Mouse (Mus musculus) liver, embryonic 15.5 days (tissue): Measurements from ENCODE around the gene Cct7. TPM values are rescaled to one million over a fixed set of nuclear protein-coding genes. Genes with fewer than 3 reads are reported as not detected.

ENCODE experiments used
- ATAC-seq: fragments of 200-750 bp; cut with Nextera tagmentation; 2 replicates; pipeline ENCODE4 v1.8.0; 2017; ENCODE audit warnings: moderate number of reproducible peaks, mild to moderate bottlenecking, moderate library complexity; ENCODE audit not compliant: insufficient read depth
- H3K27ac ChIP-seq: fragments of 300-500 bp; sonication (generic); replicated peaks from 2 replicates; pipeline ENCODE4 v1.5.1; 2015; ENCODE audit warnings: mild to moderate bottlenecking, inconsistent platforms
- H3K27me3 ChIP-seq: fragments of 300-500 bp; sonication (generic); 2 replicates; pipeline ENCODE4 v1.6.1; 2015; ENCODE audit warnings: mild to moderate bottlenecking, inconsistent platforms
- H3K36me3 ChIP-seq: fragments of 300-500 bp; sonication (generic); replicated peaks from 2 replicates; pipeline ENCODE4 v1.6.1; 2015; ENCODE audit warnings: moderate library complexity, mild to moderate bottlenecking, inconsistent platforms
- H3K4me1 ChIP-seq: fragments of 300-500 bp; sonication (generic); replicated peaks from 2 replicates; pipeline ENCODE4 v1.6.1; 2015; ENCODE audit warnings: inconsistent platforms
- H3K4me2 ChIP-seq: fragments of 300-500 bp; sonication (generic); 2 replicates; pipeline ENCODE4 v1.6.1; 2015; ENCODE audit warnings: moderate library complexity, mild to moderate bottlenecking, inconsistent platforms
- H3K4me3 ChIP-seq: fragments of 300-500 bp; sonication (generic); replicated peaks from 2 replicates; pipeline ENCODE4 v1.5.1; 2015; ENCODE audit warnings: mild to moderate bottlenecking, inconsistent platforms
- H3K9ac ChIP-seq: fragments of 300-500 bp; sonication (generic); 2 replicates; pipeline ENCODE4 v1.6.1; 2015; ENCODE audit warnings: moderate library complexity, mild to moderate bottlenecking, inconsistent platforms
- H3K9me3 ChIP-seq: fragments of 300-500 bp; sonication (generic); replicated peaks from 2 replicates; pipeline ENCODE4 v1.6.1; 2016; ENCODE audit warnings: inconsistent platforms
- WGBS: fragments of 180-500 bp; shearing (Covaris S2); methylation state at CpG from one replicate; pipeline ENCODE4 v1.1.7; 2015; ENCODE audit warnings: mixed read lengths; ENCODE audit not compliant: insufficient replicate concordance; 5-methylcytosine and 5-hydroxymethylcytosine counted together
- polyA plus RNA-seq: library from polyadenylated mRNA; unstranded; fragments of >200 nt; fragmentation: Nextera tagmentation; extraction: Ambion mirVana; gene quantifications from 2 replicates; pipeline ENCODE4 v1.2.1, GENCODE M21; 2015

The Cct7 gene
- polyA plus RNA-seq, 1 experiment from 2014 or later, result 260 TPM

DNA sequence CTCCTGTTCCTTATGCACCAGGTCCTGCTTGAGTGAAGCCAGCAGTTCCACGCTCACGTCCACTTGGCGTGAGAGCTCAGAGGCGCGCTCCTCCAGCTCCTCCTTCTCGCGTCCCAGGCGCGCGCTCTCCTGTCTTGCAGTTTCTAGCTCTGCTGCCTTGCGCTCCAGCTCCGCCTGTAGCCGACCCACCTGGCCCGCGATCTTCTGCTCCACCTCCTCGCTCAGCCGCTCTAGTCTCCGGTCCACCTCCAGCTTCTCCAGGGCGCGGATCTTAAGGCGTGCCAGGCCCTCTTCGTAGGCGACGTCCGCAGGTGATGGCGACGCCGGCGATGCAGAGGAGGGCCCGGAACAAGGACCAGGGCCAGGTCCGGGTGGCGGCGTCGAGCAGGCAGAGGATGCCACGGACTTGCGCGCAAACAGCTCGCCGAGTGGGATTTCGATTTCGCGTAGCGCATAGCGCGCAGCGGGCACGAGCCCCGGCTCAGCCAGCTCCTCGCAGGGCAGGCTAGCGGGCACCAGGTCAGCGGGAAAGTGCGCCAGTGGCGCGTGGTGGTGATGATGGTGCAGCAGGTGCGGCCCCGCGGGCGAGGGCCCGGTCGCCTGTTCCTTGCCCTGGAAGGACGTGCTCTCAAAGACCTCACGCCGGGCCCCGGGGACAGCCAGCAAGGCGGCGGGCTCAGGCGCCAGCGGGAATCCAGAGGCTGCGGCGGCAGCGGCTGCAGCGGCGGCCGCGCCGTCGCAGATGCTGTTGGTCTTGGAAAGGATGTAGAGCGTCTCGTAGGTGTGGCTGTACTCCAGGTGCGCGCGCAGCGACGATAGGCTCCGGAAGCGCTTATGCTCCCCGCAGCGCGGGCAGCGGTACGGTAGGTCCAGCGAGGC lies 32.8 kb downstream of the Cct7 start:
- Histone ChIP-seq H3K9me3 (no peaks in the 10 kb centered on the region), H3K27ac (no peak overlapping the region), H3K36me3 (no peaks in the 10 kb centered on the region), H3K4me3 (peak overlapping the region; percentile 7; the same call in 1 of the 2 replicates), H3K9ac (no peak overlapping the region), H3K4me2 (peak overlapping the region; percentile 5; the same call in 1 of the 2 replicates), H3K27me3 (peaks cover 70% of the 10 kb centered on the region), H3K4me1 (no peaks in the 10 kb centered on the region; the same call in 1 of the 2 replicates)
- WGBS, result 5% methylated on average over 90 of the region's 92 CpGs
- no peak for ATAC-seq

DNA sequence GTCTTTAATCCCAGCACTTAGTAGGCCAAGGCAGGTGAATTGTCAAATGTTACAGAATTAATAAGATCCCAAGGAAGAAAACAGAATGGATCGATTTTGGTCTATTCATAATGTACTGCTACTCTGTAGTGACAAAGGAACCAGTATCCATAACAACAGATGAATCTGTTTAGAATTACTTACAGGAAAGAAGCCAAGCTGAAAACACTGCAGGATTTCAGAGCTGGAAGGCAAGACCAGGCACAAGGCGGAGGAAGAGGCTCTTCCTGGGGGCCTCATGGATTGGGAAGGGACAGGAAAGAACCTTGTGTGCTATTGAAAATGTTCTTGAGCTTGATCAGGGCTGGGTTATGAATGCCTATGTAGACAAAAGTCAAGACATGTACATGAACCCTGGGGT lies 34.4 kb downstream of the Cct7 start:
- Histone ChIP-seq H3K27me3 (peaks cover 61% of the 10 kb centered on the region), H3K36me3 (no peaks in the 10 kb centered on the region), H3K9ac (no peak overlapping the region), H3K4me1 (no peaks in the 10 kb centered on the region; the same call in 1 of the 2 replicates), H3K4me3 (no peak overlapping the region), H3K9me3 (no peaks in the 10 kb centered on the region), H3K27ac (no peak overlapping the region), H3K4me2 (no peak overlapping the region)
- 44% methylated on average over 2 of the region's 2 CpGs for WGBS
- no peak for ATAC-seq

DNA sequence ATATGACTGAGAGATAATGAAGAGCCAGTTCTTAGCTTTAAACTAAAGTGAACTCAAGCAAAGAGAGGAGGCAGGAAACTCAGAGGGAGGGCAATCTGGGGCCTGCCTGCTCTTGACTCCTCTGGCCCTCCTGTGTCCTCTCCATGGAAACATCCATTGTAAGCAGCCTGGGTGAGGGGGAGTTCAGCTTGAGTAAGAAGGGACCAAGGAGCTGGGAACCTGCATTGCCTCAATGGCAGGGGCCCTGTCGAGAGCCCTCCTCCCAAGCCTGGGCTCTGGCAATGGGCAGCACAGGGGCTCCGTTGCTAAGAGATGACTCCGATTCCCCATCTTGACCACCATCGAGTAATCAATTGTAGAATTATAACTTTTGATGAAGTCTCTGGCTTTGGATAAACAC lies 37.2 kb downstream of the Cct7 start:
- WGBS, result 63% methylated on average over 4 of the region's 4 CpGs
- peaks cover 35% of the 10 kb centered on the region for H3K27me3 ChIP-seq

DNA sequence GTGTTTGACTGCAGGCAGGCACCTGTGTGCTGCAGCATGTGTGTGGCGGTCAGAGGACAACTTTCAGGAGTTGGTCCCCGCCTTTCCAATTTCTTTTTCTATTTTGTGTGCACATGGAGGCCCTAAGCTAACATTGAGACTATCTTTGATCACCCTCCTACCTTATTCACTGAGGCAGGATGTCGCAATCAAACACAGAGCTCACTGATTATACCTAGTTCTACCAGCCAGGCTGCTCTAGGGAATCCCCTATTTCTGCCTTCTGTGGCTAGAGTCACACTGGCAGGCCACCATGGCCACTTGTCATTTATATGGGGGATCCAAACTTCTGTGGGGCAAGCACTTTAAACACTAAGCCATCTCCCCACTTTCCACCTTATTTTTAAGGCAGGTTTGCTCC lies 38.4 kb downstream of the Cct7 start:
- ATAC-seq, result no peak
- no peaks in the 10 kb centered on the region for H3K4me1 ChIP-seq
- no peak overlapping the region for H3K27ac ChIP-seq
- no peak overlapping the region for H3K4me3 ChIP-seq
- H3K4me2 ChIP-seq, result no peak overlapping the region
- no peaks in the 10 kb centered on the region for H3K9me3 ChIP-seq
- WGBS, result 53% methylated on average over 3 of the region's 3 CpGs
- H3K27me3 ChIP-seq, result peaks cover 23% of the 10 kb centered on the region
- no peak overlapping the region for H3K9ac ChIP-seq
- H3K36me3 ChIP-seq, result no peaks in the 10 kb centered on the region

More for the DNA sequence above, 37.2 kb downstream of the Cct7 start:
- ATAC-seq, result no peak
- no peak overlapping the region for H3K27ac ChIP-seq
- H3K4me2 ChIP-seq, result no peak overlapping the region
- H3K4me1 ChIP-seq, result no peaks in the 10 kb centered on the region; the same call in 1 of the 2 replicates
- H3K36me3 ChIP-seq, result no peaks in the 10 kb centered on the region
- H3K4me3 ChIP-seq, result no peak overlapping the region
- H3K9me3 ChIP-seq, result no peaks in the 10 kb centered on the region
- no peak overlapping the region for H3K9ac ChIP-seq

DNA sequence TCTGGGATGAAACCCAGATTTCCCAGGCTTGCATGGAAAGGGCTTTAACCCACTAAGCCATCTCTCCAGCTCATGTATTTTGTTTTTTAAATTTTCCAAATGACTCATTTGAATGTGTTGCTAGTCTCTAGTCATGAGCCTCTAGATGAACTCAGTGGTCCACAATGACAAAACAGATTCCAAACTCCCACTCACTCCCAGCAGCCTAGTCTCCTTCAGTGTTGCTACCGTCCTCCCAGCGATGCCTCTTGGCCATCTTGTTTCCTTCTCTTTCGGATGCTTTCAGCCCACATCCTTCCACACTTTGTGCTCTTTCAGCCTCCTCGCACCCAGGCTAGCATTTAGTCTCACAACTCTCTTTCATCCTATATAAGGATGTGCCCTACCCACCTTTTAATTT lies 38.9 kb downstream of the Cct7 start:
- ATAC-seq, result no peak
- H3K4me3 ChIP-seq, result no peak overlapping the region
- no peak overlapping the region for H3K4me2 ChIP-seq

DNA sequence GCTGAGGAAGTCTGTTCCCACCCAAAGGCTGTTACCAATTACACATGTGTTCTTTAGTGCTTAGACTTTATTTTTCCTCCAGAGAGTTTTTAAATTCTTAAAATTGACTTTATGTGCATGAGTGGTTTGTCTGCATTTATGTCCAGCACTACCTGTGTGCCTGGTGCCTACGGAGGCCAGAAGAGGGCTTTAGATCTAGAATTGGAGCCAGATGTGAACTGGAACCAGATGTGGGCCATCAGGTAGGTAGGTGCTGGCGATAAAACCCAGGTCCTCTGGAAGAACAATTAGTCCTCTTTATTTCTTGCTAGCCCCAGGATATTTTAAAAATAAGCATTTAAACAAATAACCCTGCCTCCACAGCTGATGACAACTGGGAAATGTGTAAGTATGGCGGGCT lies 40.3 kb downstream of the Cct7 start:
- Histone ChIP-seq H3K36me3 (no peaks in the 10 kb centered on the region), H3K9me3 (no peaks in the 10 kb centered on the region), H3K27ac (no peak overlapping the region), H3K4me2 (no peak overlapping the region), H3K4me1 (no peaks in the 10 kb centered on the region), H3K9ac (no peak overlapping the region), H3K4me3 (no peak overlapping the region), H3K27me3 (0 out of 2 replicates have a peak, but pooled peaks cover 4% of the 10 kb centered on the region)
- no peak for ATAC-seq
- 48% methylated on average over 3 of the region's 3 CpGs for WGBS

More for the DNA sequence above, 38.9 kb downstream of the Cct7 start:
- H3K4me1 ChIP-seq, result no peaks in the 10 kb centered on the region
- 63% methylated on average over 4 of the region's 4 CpGs for WGBS
- peaks cover 18% of the 10 kb centered on the region for H3K27me3 ChIP-seq
- no peak overlapping the region for H3K9ac ChIP-seq
- H3K9me3 ChIP-seq, result no peaks in the 10 kb centered on the region
- H3K36me3 ChIP-seq, result no peaks in the 10 kb centered on the region
- no peak overlapping the region for H3K27ac ChIP-seq

DNA sequence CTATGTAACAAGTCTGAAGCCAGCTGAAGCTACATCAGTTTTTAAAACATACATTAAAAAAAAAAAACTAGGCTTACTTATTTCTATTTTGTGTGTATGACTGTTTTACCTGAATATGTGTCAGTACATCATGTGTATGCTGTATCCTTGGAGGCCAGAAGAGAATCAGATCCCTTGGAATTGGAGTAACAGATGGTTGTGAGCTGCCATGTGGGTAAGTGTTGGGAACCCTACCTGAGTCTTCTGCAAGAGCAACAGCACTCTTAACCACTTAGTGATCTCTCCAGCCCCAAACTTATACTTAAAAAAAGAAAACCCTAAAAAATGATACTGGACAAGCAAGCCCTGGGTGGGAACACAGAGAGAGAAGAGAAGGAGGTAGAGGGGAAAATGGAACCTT lies 45.7 kb downstream of the Cct7 start:
- Histone ChIP-seq H3K27ac (no peak overlapping the region), H3K27me3 (peaks cover 19% of the 10 kb centered on the region), H3K9me3 (no peaks in the 10 kb centered on the region), H3K4me1 (no peaks in the 10 kb centered on the region), H3K4me2 (no peak overlapping the region), H3K4me3 (no peak overlapping the region), H3K9ac (no peak overlapping the region), H3K36me3 (no peaks in the 10 kb centered on the region)
- ATAC-seq, result no peak

DNA sequence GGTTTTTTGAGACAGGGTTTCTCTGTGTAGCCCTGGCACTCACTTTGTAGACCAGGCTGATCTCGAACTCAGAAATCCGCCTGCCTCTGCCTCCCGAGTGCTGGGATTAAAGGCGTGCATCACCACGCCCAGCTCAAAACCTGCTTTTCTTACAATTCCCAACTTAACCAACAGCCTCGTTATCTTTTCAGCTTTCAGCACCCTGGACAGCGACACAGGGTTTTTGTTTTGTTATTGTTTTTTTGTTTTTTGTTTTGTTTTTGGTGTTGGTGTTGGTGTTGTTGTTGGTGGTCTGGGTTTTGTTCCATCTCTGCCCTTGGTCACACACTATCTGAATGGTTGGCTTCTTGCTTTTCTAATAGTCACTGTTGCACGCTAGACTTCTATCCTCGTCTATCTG lies 46.8 kb downstream of the Cct7 start:
- 46% methylated on average over 9 of the region's 9 CpGs for WGBS
- Histone ChIP-seq H3K36me3 (no peaks in the 10 kb centered on the region), H3K9me3 (no peaks in the 10 kb centered on the region), H3K9ac (no peak overlapping the region), H3K4me1 (0 out of 2 replicates have a peak, but pooled peaks cover 11% of the 10 kb centered on the region), H3K27me3 (peaks cover 31% of the 10 kb centered on the region), H3K27ac (no peak overlapping the region), H3K4me3 (no peak overlapping the region), H3K4me2 (no peak overlapping the region)
- no peak for ATAC-seq

DNA sequence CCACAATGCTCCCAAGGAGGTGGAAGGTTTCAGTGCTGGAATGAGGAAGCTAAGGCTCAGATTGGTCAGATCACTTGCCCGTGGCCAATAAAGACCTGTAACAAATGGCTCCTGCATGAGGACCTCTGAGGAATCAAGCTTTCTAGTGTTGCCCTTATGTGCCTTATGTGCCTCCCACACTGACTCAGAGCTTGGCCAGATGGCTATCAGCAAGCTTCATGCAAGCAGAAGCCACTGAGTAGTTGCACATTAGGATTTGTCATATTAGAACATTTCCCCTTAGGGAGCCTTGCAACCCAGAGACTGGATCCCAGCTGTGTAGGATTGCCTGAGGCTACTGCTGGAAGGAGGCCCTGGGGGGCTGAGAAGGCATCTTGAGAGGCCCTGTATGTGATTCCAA lies 49.1 kb downstream of the Cct7 start:
- Histone ChIP-seq H3K36me3 (no peaks in the 10 kb centered on the region), H3K27ac (no peak overlapping the region), H3K4me3 (no peak overlapping the region), H3K27me3 (peaks cover 53% of the 10 kb centered on the region), H3K4me1 (0 out of 2 replicates have a peak, but pooled peaks cover 11% of the 10 kb centered on the region), H3K9ac (no peak overlapping the region), H3K4me2 (no peak overlapping the region), H3K9me3 (no peaks in the 10 kb centered on the region)
- WGBS, result 33% methylated on average over 1 of the region's 1 CpGs
- ATAC-seq, result no peak

DNA sequence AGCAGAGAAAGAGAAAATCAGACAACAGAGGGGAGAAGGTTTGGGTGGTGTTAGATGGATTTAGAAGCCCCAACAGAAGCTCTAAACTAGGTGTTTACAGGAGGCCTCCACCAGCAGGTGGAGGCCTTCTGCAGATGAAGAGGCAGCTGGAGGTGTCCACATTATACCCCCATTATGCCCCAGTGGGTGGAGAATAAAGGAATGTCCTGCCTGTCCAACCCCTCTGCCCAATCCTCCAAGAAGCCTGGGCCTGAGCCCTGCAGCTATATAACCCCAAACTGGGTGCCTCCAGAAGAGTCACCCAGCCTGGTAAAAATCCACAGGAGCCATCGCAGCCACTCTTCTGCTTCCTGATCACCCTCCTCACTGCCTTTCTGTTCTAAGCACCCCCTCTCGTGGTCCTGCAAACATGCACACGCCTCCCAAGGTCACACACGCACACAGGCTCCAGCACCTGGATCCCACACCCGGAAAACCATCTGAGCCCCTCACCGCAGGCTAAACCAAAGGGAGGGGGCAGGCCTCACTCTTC lies 50.3 kb downstream of the Cct7 start:
- no peaks in the 10 kb centered on the region for H3K36me3 ChIP-seq
- peaks cover 62% of the 10 kb centered on the region for H3K27me3 ChIP-seq
- H3K9ac ChIP-seq, result no peak overlapping the region
- ATAC-seq, result no peak
- H3K27ac ChIP-seq, result no peak overlapping the region
- H3K4me2 ChIP-seq, result no peak overlapping the region
- 0 out of 2 replicates have a peak, but pooled peaks cover 11% of the 10 kb centered on the region for H3K4me1 ChIP-seq
- H3K4me3 ChIP-seq, result no peak overlapping the region
- no peaks in the 10 kb centered on the region for H3K9me3 ChIP-seq
- WGBS, result 12% methylated on average over 6 of the region's 6 CpGs

DNA sequence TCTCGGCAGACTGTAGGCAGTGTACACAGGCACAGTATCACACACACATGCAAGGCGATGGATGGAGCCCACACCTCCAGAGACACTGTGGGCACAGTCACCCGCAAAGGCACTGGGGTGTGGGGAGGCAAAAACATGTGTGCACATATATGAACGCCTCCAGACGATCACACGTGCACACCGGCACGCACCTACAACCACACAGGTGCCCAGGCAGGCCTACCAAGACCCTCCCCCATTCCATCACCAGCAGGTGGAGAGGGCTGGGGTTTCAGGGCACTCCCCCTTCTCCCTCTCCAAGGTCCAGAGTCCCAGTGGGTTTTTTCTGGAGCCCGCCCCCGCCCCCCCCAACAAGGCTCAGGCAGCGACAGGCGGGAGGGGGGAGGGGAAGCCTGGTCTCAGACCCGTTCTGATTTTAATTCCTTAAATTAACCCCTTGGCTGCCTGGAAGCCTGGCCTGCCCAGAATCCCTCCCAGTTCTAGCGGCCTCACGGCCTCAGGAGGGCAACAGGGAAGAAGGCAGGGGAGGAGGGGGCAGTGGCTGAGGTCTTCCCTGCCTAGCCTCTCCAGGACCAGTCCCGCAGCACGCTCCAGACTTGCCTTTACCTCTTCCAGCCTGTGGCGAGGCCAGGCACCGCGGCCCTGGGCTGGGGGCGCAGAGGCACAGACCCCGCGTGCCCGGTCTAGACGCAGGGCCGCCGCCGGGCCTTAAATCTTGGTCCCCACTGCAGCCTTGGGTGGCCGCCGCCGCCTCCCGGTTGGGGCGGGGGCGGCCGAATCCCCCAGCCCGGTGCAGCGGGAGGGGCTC lies 51.0 kb downstream of the Cct7 start:
- H3K9me3 ChIP-seq, result no peaks in the 10 kb centered on the region
- H3K4me2 ChIP-seq, result peak overlapping the region; percentile 71
- WGBS, result 3% methylated on average over 37 of the region's 37 CpGs
- peak overlapping the region; percentile 50 for H3K4me3 ChIP-seq
- no peak for ATAC-seq
- no peak overlapping the region for H3K9ac ChIP-seq
- no peak overlapping the region for H3K27ac ChIP-seq
- no peaks in the 10 kb centered on the region for H3K36me3 ChIP-seq
- peaks cover 68% of the 10 kb centered on the region for H3K27me3 ChIP-seq
- 0 out of 2 replicates have a peak, but pooled peaks cover 11% of the 10 kb centered on the region for H3K4me1 ChIP-seq
